In the genomic region with DNA sequence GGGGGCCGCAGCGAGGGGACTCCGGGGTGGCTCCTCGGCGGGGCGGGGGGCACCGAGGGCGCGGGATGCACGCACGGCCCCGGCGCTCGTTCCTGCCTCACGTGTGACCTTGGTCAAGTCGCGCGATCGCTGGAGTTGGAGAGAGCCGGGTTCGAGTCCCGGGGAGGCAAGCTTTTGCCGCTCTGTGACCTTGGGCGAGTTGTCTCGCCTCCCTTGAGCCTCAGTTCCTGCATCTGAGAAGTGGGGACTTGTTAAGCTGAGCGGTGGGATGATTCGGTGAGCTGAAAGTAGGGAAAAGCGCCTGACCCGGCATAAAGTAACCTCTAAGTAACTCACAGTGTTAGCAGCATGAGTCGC, we compare ENCODE assay signal across 8 mouse cellular contexts. TPM values are rescaled to one million over a fixed set of nuclear protein-coding genes. Genes with fewer than 3 reads are reported as not detected.
DNase-seq lines count a peak whose midpoint lies in the region; ATAC-seq and TF ChIP-seq lines count a peak whose summit lies in the region.

No protein-coding gene starts in this region.

- peaks cover 2 to 45% of the 10 kb centered on the region in 2 experiments for H3K4me1 ChIP-seq in MEL (ENCODE audit: control insufficient read depth in 1 of 2, insufficient read depth in 2 of 2, low read length in 2 of 2)
- H3K4me1 ChIP-seq in heart, embryonic 16.5 days (ENCODE audit: control insufficient read depth, insufficient read depth, low read length) = peaks cover 26% of the 10 kb centered on the region
- H3K4me1 ChIP-seq in limb, embryonic 14.5 days (ENCODE audit: control insufficient read depth, insufficient read depth, low read length) = peaks cover 14% of the 10 kb centered on the region

- WGBS in heart, embryonic 16.5 days = 1% methylated on average over 30 of the region's 30 CpGs
- 3% methylated on average over 15 of the region's 30 CpGs for WGBS in limb, embryonic 14.5 days

- TF ChIP-seq RAD21 in MEL (IDR thresholded peaks at IDR 0.05; ENCODE audit: low read depth, low read length) = no peak

- peak overlapping the region; percentile 61 to 100 for H3K4me3 ChIP-seq in MEL (ENCODE audit: control insufficient read depth in 1 of 2, insufficient read depth in 1 of 2, low read depth in 2 of 2, low read length in 2 of 2)
- peak overlapping the region; percentile 94 for H3K4me3 ChIP-seq in heart, embryonic 16.5 days (ENCODE audit: low read length)
- H3K4me3 ChIP-seq in limb, embryonic 14.5 days (replicated peaks; ENCODE audit: low read length) = peak overlapping the region; percentile 81

- H3K9me3 ChIP-seq in MEL (replicated peaks; ENCODE audit: insufficient read depth, low read length) = no peaks in the 10 kb centered on the region
- no peaks in the 10 kb centered on the region for H3K9me3 ChIP-seq in heart, embryonic 16.5 days (replicated peaks; ENCODE audit: control insufficient read depth, low read length)
- no peaks in the 10 kb centered on the region for H3K9me3 ChIP-seq in limb, embryonic 14.5 days (ENCODE audit: control insufficient read depth, low read length)

- TF ChIP-seq CTCF in MEL (IDR thresholded peaks at IDR 0.05 in 2 of 3, conservative IDR thresholded peaks at IDR 0.05 in 1 of 3; ENCODE audit: control insufficient read depth in 1 of 3, insufficient read depth in 1 of 3, low read depth in 2 of 3, low read length in 3 of 3, poor library complexity in 1 of 3, severe bottlenecking in 1 of 3) = no peak

- H3K27ac ChIP-seq in MEL (ENCODE audit: control insufficient read depth, low read depth, low read length) = peak overlapping the region; percentile 3; the same call in 1 of the 2 replicates
- H3K27ac ChIP-seq in heart, embryonic 16.5 days (ENCODE audit: low read length) = peak overlapping the region; percentile 88
- H3K27ac ChIP-seq in limb, embryonic 14.5 days (replicated peaks; ENCODE audit: low read depth, low read length) = peak overlapping the region; percentile 67; the same call in 1 of the 2 replicates

- H3K36me3 ChIP-seq in MEL (ENCODE audit: control insufficient read depth in 1 of 2, insufficient read depth in 2 of 2, low read length in 2 of 2) = peaks cover 0 to 27% of the 10 kb centered on the region in 2 experiments; a peak in 2 of 4 replicates
- H3K36me3 ChIP-seq in heart, embryonic 16.5 days (ENCODE audit: control insufficient read depth, insufficient read depth) = no peaks in the 10 kb centered on the region
- peaks cover 6% of the 10 kb centered on the region for H3K36me3 ChIP-seq in limb, embryonic 14.5 days (ENCODE audit: control insufficient read depth, insufficient read depth, low read length)

- H3K79me2 ChIP-seq in MEL (ENCODE audit: control insufficient read depth, insufficient read depth, low read length, poor library complexity) = peaks cover 57% of the 10 kb centered on the region

- H3K9ac ChIP-seq in MEL (ENCODE audit: control insufficient read depth, low read depth, low read length, poor library complexity, severe bottlenecking) = peak overlapping the region; percentile 67
- peak overlapping the region; percentile 93 for H3K9ac ChIP-seq in heart, embryonic 16.5 days (ENCODE audit: low read length)
- H3K9ac ChIP-seq in limb, embryonic 14.5 days (ENCODE audit: low read depth, low read length, severe bottlenecking) = peak overlapping the region; percentile 83

- no peak for ATAC-seq in cerebellum, adult (ENCODE audit: insufficient number of reproducible peaks, low FRiP score, low TSS enrichment)
- ATAC-seq in heart, embryonic 16.5 days (replicated peaks; ENCODE audit: extremely low read depth, insufficient read depth, low FRiP score) = no peak; the same call in 1 of the 2 replicates
- peak; percentile 1; the same call in 1 of the 2 replicates for ATAC-seq in limb, embryonic 14.5 days (ENCODE audit: low FRiP score, low read depth)

- no peaks in the 10 kb centered on the region for H3K27me3 ChIP-seq in MEL (ENCODE audit: control insufficient read depth in 1 of 2, insufficient read depth in 2 of 2, low read length in 2 of 2)
- H3K27me3 ChIP-seq in heart, embryonic 16.5 days (ENCODE audit: control insufficient read depth, insufficient read depth, low read length) = no peaks in the 10 kb centered on the region
- no peaks in the 10 kb centered on the region for H3K27me3 ChIP-seq in limb, embryonic 14.5 days (ENCODE audit: control insufficient read depth, insufficient read depth, low read length)

- peak overlapping the region; percentile 73 for H3K4me2 ChIP-seq in heart, embryonic 16.5 days (ENCODE audit: low read depth, low read length)
- peak overlapping the region; percentile 74 for H3K4me2 ChIP-seq in limb, embryonic 14.5 days (replicated peaks; ENCODE audit: low read depth, low read length, severe bottlenecking)

- TF ChIP-seq POLR2A in MEL (IDR thresholded peaks at IDR 0.05; ENCODE audit: control insufficient read depth in 1 of 2, insufficient read depth in 1 of 2, low read depth in 1 of 2, low read length in 2 of 2, poor library complexity in 1 of 2) = 0 out of 4 replicates have a peak, but pooled peaks of 1 of the 2 experiments have one; percentile 6
- TF ChIP-seq POLR2A in limb, embryonic 14.5 days (IDR thresholded peaks at IDR 0.05; ENCODE audit: borderline replicate concordance, extremely low read depth, insufficient read depth, insufficient read length) = no peak

- TF ChIP-seq EP300 in MEL (IDR thresholded peaks at IDR 0.05; ENCODE audit: low read depth in 1 of 2, low read length in 2 of 2) = no peak

- peak; percentile 50 for DNase-seq in cerebellum, adult 11 months
- peak; percentile 75 for DNase-seq in MEL (ENCODE audit: low read depth, low spot score)
- peak; percentile 55 to 69 for DNase-seq in cerebellum, postnatal 14 days
- DNase-seq in limb, embryonic 14.5 days (ENCODE audit: low spot score) = no peak
- peak; percentile 58 for DNase-seq in neural tube, embryonic 10.5 days (ENCODE audit: extremely low spot score, low spot score)
- peak; percentile 46 for DNase-seq in yolk sac, embryonic 10.5 days (ENCODE audit: low spot score)

TF ChIP-seq in MEL, 35 proteins besides CTCF, POLR2A, EP300 and RAD21:
- TF ChIP-seq SMC3 (IDR thresholded peaks at IDR 0.05; ENCODE audit: low read depth, low read length) = no peak
- TF ChIP-seq CHD2 (IDR thresholded peaks at IDR 0.05; ENCODE audit: low read length) = peak; percentile 27; the same call in 1 of the 2 replicates
- TF ChIP-seq USF1 (IDR thresholded peaks at IDR 0.05; ENCODE audit: low read depth, low read length) = 0 out of 2 replicates have a peak, but pooled peaks have one; percentile 3
- TF ChIP-seq MXI1 (IDR thresholded peaks at IDR 0.05; ENCODE audit: low read depth, low read length) = peak; percentile 58
- TF ChIP-seq MAFK (IDR thresholded peaks at IDR 0.05; ENCODE audit: borderline replicate concordance, low read depth, low read length) = no peak
- no peak for TF ChIP-seq RCOR1 (IDR thresholded peaks at IDR 0.05; ENCODE audit: low read depth, low read length)
- TF ChIP-seq BHLHE40 (IDR thresholded peaks at IDR 0.05; ENCODE audit: borderline replicate concordance, low read depth, low read length) = peak; percentile 44; the same call in 1 of the 2 replicates
- 0 out of 2 replicates have a peak, but pooled peaks have one; percentile 10 for TF ChIP-seq TBP (IDR thresholded peaks at IDR 0.05; ENCODE audit: low read depth, low read length)

RNA-seq across cellular contexts. Expression of gene Rab35, which starts 0.6 kb away (rescaled TPM):
- total RNA-seq in MEL (2012; rRNA removed) = 62.1 and 66.9 TPM in 2 replicates
- 100 to 1,000 TPM in 1 of 2 experiments, not detected in 1; 113 TPM for polyA plus RNA-seq in MEL (2012; ENCODE audit: insufficient read depth in 1 of 2, insufficient read length in 2 of 2, low read depth in 1 of 2, low replicate concordance in 2 of 2, missing spikeins in 1 of 2)
- 11.0 and 17.5 TPM in 2 replicates for polyA plus RNA-seq in heart, embryonic 16.5 days (2015; fragmentation: Nextera tagmentation; extraction: Ambion mirVana)
- 62.6 and 65.2 TPM in 2 replicates for polyA plus RNA-seq in limb, embryonic 14.5 days (2012; rRNA removed)
- 19.8 and 22.4 TPM in 2 replicates for polyA plus RNA-seq in limb, embryonic 14.5 days (2014; fragmentation: Nextera tagmentation; extraction: Ambion mirVana)

Comparison
In these comparisons a context has a peak if more than half of its experiments do, and no peak if none do; other contexts are left out.
1. H3K27ac ChIP-seq: peak in every context shown above with its lines; median percentile 88 in heart, embryonic 16.5 days; 67 in limb, embryonic 14.5 days; 3 in MEL.